Mouse (Mus musculus): ENCODE data around the gene Neurl4. TPM values are rescaled to one million over a fixed set of nuclear protein-coding genes. Genes with fewer than 3 reads are reported as not detected.
"Not testable (repeated sequence)": the region's sequence is repeated elsewhere in the genome, so short reads cannot be mapped to it uniquely, and the experiment has no call there.

Neurl4 gene
- 18.5 and 23.0 TPM in 2 replicates for polyA plus RNA-seq (2015; fragmentation: Nextera tagmentation; extraction: Ambion mirVana)

GRCm38 (mm10) chr11:69900471-69901405 lies at the start of gene Neurl4, which contains the start of gene 2810408A11Rik:
Gene Neurl4, plus strand, starts transcription at chr11:69901072.
Gene 2810408A11Rik, minus strand, starts transcription at chr11:69900987.
- Histone ChIP-seq H3K36me3 (peaks cover 20% of the 10 kb centered on the region), H3K27me3 (no peaks in the 10 kb centered on the region), H3K4me1 (peaks cover 35% of the 10 kb centered on the region), H3K9ac (replicated peaks) (peak within 1 kb of the TSS; percentile 76), H3K27ac (replicated peaks) (peak within 1 kb of the TSS; percentile 96), H3K4me3 (peak within 1 kb of the TSS; percentile 56), H3K4me2 (replicated peaks) (peak within 1 kb of the TSS; percentile 91), H3K9me3 (no peaks in the 10 kb centered on the region)
- under 1% methylated on average over 38 of the region's 38 CpGs for WGBS
- ATAC-seq (replicated peaks) = peak; percentile 96

- H3K4me2 ChIP-seq (replicated peaks) = no peak overlapping the region
- peaks cover 8% of the 10 kb centered on the region for H3K4me1 ChIP-seq
- H3K4me3 ChIP-seq = no peak overlapping the region
- WGBS = 77% methylated on average over 7 of the region's 7 CpGs
- no peak overlapping the region for H3K27ac ChIP-seq (replicated peaks)
- H3K9ac ChIP-seq (replicated peaks) = no peak overlapping the region
- H3K36me3 ChIP-seq = peaks cover 29% of the 10 kb centered on the region
- H3K9me3 ChIP-seq = no peaks in the 10 kb centered on the region
- peaks cover 14% of the 10 kb centered on the region; the same call in 1 of the 2 replicates for H3K27me3 ChIP-seq
- ATAC-seq (replicated peaks) = no peak
These were observed 46.9 kb upstream of the Neurl4 start for GRCm38 (mm10) chr11:69853994-69854393.

GRCm38 (mm10) chr11:69854680-69855079 lies 46.2 kb upstream of the Neurl4 start:
- H3K36me3 ChIP-seq = peaks cover 22% of the 10 kb centered on the region
- peaks cover 8% of the 10 kb centered on the region for H3K4me1 ChIP-seq
- no peak for ATAC-seq (replicated peaks)
- no peak overlapping the region for H3K27ac ChIP-seq (replicated peaks)
- H3K9me3 ChIP-seq = no peaks in the 10 kb centered on the region
- 90% methylated on average over 10 of the region's 10 CpGs for WGBS
- H3K9ac ChIP-seq (replicated peaks) = no peak overlapping the region
- no peak overlapping the region for H3K4me2 ChIP-seq (replicated peaks)
- H3K27me3 ChIP-seq = peaks cover 14% of the 10 kb centered on the region; the same call in 1 of the 2 replicates
- no peak overlapping the region for H3K4me3 ChIP-seq

- Histone ChIP-seq H3K9me3 (no peaks in the 10 kb centered on the region), H3K9ac (replicated peaks) (no peak overlapping the region), H3K36me3 (peaks cover 15% of the 10 kb centered on the region), H3K4me3 (no peak overlapping the region), H3K27me3 (peaks cover 14% of the 10 kb centered on the region; the same call in 1 of the 2 replicates), H3K4me1 (peaks cover 7% of the 10 kb centered on the region), H3K4me2 (replicated peaks) (no peak overlapping the region), H3K27ac (replicated peaks) (no peak overlapping the region)
- peak; percentile 71; the same call in 1 of the 2 replicates for ATAC-seq (replicated peaks)
- 19% methylated on average over 16 of the region's 16 CpGs for WGBS
These were observed 45.5 kb upstream of the Neurl4 start for GRCm38 (mm10) chr11:69855347-69855746.

- H3K27me3 ChIP-seq = peaks cover 14% of the 10 kb centered on the region; the same call in 1 of the 2 replicates
- H3K9ac ChIP-seq (replicated peaks) = no peak within 1 kb of the TSS
- H3K4me3 ChIP-seq = no peak within 1 kb of the TSS
- no peak within 1 kb of the TSS for H3K4me2 ChIP-seq (replicated peaks)
- no peaks in the 10 kb centered on the region for H3K9me3 ChIP-seq
- no peak for ATAC-seq (replicated peaks)
- 22% methylated on average over 30 of the region's 30 CpGs for WGBS
- H3K4me1 ChIP-seq = peaks cover 3% of the 10 kb centered on the region; the same call in 1 of the 2 replicates
- no peaks in the 10 kb centered on the region for H3K36me3 ChIP-seq
- no peak within 1 kb of the TSS for H3K27ac ChIP-seq (replicated peaks)
These were observed 42.5 kb upstream of the Neurl4 start, which contains the start of gene Tnk1 for GRCm38 (mm10) chr11:69858113-69858998. Gene Tnk1, minus strand, starts transcription at chr11:69858730.

- H3K27me3 ChIP-seq; H3K4me3 ChIP-seq; H3K4me2 ChIP-seq (replicated peaks); H3K27ac ChIP-seq (replicated peaks); H3K4me1 ChIP-seq; H3K9ac ChIP-seq (replicated peaks); ATAC-seq (replicated peaks); H3K36me3 ChIP-seq; H3K9me3 ChIP-seq: not testable (repeated sequence)
- 82% methylated on average over 3 of the region's 3 CpGs for WGBS
These were observed 37.1 kb upstream of the Neurl4 start for GRCm38 (mm10) chr11:69863729-69864128.

GRCm38 (mm10) chr11:69864138-69864860 lies 36.6 kb upstream of the Neurl4 start:
- Histone ChIP-seq H3K36me3 (no peaks in the 10 kb centered on the region), H3K9me3 (no peaks in the 10 kb centered on the region), H3K9ac (replicated peaks) (no peak overlapping the region), H3K4me1 (no peaks in the 10 kb centered on the region), H3K4me3 (no peak overlapping the region), H3K27ac (replicated peaks) (no peak overlapping the region), H3K4me2 (replicated peaks) (no peak overlapping the region), H3K27me3 (no peaks in the 10 kb centered on the region)
- ATAC-seq (replicated peaks) = no peak
- 40% methylated on average over 8 of the region's 8 CpGs for WGBS

GRCm38 (mm10) chr11:69865561-69865960 lies 35.3 kb upstream of the Neurl4 start:
- H3K9me3 ChIP-seq = no peaks in the 10 kb centered on the region
- no peak overlapping the region for H3K27ac ChIP-seq (replicated peaks)
- no peak overlapping the region for H3K4me2 ChIP-seq (replicated peaks)
- H3K4me1 ChIP-seq = no peaks in the 10 kb centered on the region
- 81% methylated on average over 9 of the region's 9 CpGs for WGBS
- ATAC-seq (replicated peaks) = no peak
- H3K4me3 ChIP-seq = no peak overlapping the region
- no peaks in the 10 kb centered on the region for H3K36me3 ChIP-seq
- no peak overlapping the region for H3K9ac ChIP-seq (replicated peaks)
- no peaks in the 10 kb centered on the region for H3K27me3 ChIP-seq

GRCm38 (mm10) chr11:69867335-69867734 lies 33.5 kb upstream of the Neurl4 start:
- H3K4me2 ChIP-seq (replicated peaks) = no peak overlapping the region

GRCm38 (mm10) chr11:69870289-69871069 lies 30.4 kb upstream of the Neurl4 start:
- H3K4me2 ChIP-seq (replicated peaks) = no peak overlapping the region
- H3K9ac ChIP-seq (replicated peaks) = no peak overlapping the region
- no peaks in the 10 kb centered on the region for H3K4me1 ChIP-seq
- 98% methylated on average over 2 of the region's 2 CpGs for WGBS
- ATAC-seq (replicated peaks) = no peak
- H3K36me3 ChIP-seq = no peaks in the 10 kb centered on the region
- no peak overlapping the region for H3K4me3 ChIP-seq
- H3K27ac ChIP-seq (replicated peaks) = no peak overlapping the region
- H3K9me3 ChIP-seq = no peaks in the 10 kb centered on the region
- H3K27me3 ChIP-seq = no peaks in the 10 kb centered on the region

More at GRCm38 (mm10) chr11:69867335-69867734, 33.5 kb upstream of the Neurl4 start:
- H3K9ac ChIP-seq (replicated peaks) = no peak overlapping the region
- H3K4me3 ChIP-seq = no peak overlapping the region
- no peaks in the 10 kb centered on the region for H3K9me3 ChIP-seq
- H3K27me3 ChIP-seq = no peaks in the 10 kb centered on the region
- H3K4me1 ChIP-seq = no peaks in the 10 kb centered on the region
- no peak for ATAC-seq (replicated peaks)
- no peak overlapping the region for H3K27ac ChIP-seq (replicated peaks)
- no peaks in the 10 kb centered on the region for H3K36me3 ChIP-seq
- 72% methylated on average over 9 of the region's 9 CpGs for WGBS

GRCm38 (mm10) chr11:69871822-69872221 lies 29.1 kb upstream of the Neurl4 start:
- WGBS = 90% methylated on average over 7 of the region's 7 CpGs

More at GRCm38 (mm10) chr11:69871822-69872221, 29.1 kb upstream of the Neurl4 start:
- H3K4me2 ChIP-seq (replicated peaks) = no peak overlapping the region
- H3K36me3 ChIP-seq = no peaks in the 10 kb centered on the region
- H3K9me3 ChIP-seq = no peaks in the 10 kb centered on the region
- no peaks in the 10 kb centered on the region for H3K27me3 ChIP-seq
- H3K27ac ChIP-seq (replicated peaks) = no peak overlapping the region
- ATAC-seq (replicated peaks) = no peak
- no peak overlapping the region for H3K9ac ChIP-seq (replicated peaks)
- peaks cover under 1% of the 10 kb centered on the region; the same call in 1 of the 2 replicates for H3K4me1 ChIP-seq
- H3K4me3 ChIP-seq = no peak overlapping the region
